Mouse (Mus musculus) leukemia stem cell, adult 10-12 weeks (primary cell): Measurements from ENCODE around the gene Acap3. TPM values are rescaled to one million over a fixed set of nuclear protein-coding genes. Genes with fewer than 3 reads are reported as not detected.

Experiments
- polyA plus RNA-seq: library from polyadenylated mRNA; stranded (reverse); fragments of >175 nt; gene quantifications from 2 replicates; pipeline ENCODE4 v1.2.3, GENCODE M21; 2012; ENCODE audit warnings: low replicate concordance

Acap3 gene
- 59.5 and 63.0 TPM in 2 replicates for polyA plus RNA-seq

DNA sequence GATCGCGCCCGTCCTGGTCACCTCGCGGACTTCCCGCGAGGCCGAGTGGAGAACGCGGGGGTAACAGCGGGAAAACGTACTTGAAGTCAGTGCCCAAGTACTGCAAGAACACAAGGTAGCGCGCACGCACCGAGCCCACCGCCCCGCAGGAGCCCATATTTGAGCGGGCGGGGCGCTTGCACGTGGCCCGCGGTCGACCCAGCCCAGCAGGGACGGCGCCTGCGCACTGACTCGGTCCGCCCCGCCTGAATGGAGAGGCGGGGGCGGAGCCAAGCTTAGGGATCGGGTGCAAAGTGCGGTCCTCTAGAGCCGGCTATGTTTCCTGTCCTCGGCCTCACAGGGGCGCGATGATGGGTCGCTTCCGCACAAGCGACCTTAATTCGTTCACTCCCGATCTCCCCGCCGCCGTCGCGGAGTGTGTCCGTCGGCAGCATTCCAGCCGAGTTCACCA lies at the start of gene Acap3, which contains the start of gene Pusl1:
TSS of gene Acap3 (plus strand) at position 272 of the 451 bp plus-strand sequence.
TSS of gene Pusl1 (minus strand) at position 231 of the 451 bp plus-strand sequence.

DNA sequence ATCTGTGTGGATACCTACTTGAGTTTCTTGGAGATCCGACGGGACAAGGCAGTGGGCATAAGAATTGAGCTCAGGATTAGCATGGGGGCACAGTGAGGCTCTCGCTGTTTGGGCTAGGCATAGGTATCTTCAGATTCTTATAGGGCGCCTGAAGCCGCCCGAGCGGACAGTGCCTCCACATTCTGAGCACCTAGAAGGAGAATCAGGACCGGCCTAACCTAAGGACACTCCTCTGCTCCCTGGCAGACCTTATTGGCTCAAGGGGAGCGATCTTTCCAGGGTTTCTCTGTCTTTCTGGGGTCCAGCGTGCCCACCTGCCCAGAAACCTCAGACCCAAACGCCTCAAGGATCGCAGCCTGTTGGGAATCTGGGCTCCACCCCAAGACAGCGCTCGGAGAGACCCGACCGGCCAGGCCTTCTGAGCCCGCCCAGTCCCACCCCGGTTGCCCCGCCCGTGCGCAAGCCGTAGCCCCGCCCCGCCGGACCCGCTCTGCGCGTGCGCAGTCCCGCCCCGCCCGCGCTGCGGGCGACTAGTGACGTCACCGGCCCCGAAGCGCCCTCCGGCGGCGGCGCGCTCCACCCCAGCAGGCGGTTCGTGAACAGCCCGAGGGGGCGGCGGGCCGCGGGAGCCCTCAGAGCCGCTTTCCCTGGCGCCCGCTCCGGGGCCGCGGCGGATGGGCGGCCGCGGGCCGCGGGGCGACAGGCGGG lies 44.6 kb upstream of the Acap3 start, which contains the start of gene Dvl1:
TSS of gene Dvl1 (plus strand) at position 532 of the 708 bp plus-strand sequence.

DNA sequence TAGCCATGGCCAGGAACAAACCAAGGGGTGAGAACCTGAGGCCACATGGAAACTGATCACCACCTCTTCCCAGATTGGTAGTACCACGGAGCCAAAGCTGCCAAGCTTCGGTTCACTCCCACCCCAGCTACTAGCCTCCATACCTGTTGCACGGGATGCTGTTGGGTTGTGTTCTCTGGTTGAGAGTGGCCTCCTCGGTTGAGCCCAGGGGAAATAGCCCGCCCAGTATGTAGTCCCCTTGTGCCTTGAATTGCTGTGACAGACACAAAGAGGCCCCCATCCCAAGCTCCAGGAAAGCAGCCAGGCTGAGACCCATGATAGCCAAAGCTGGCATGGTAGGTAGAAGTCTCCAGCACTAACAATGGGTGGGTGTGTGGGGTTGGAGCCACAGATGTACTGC lies 28.6 kb upstream of the Acap3 start, which contains the start of gene Tas1r3:
TSS of gene Tas1r3 (minus strand) at position 362 of the 400 bp plus-strand sequence.

DNA sequence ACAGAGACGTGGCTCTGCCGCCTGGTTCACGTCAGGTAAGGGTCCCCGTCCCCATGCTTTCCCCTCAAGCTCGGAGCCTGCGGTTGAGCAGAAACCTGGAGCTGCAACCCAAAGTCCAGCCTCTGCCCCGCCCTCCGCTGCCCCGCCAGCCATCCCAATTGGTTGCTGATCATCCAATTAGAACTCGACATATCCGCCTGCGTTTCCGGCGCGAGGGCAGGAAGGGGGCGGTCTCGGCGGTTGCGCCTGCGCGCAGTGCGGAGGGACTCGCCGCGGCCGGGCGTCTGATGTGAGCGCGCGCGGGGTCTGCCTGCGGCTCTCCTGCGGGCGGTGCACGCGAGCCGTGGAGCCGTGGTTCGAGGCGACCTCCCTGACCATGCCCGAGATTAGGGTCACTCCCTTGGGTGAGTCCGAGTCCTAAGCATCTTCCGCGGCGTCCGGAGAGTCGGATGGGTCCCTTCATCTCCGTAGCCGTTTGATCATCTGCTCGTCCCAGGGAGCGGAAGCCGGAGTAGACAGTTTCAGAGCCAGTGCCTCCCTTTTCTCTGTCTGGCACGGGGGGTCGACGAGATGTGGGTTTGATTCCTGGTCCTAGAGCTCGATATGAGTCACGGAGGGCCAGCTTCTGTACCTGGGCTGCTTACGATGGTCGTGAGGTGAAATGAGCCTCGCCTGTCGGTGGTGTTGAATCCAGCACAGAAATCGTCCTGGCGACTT lies 22.1 kb upstream of the Acap3 start, which contains the start of the genes Cptp and Ints11:
TSS of gene Cptp (minus strand) at position 124 of the 717 bp plus-strand sequence.
TSS of gene Ints11 (plus strand) at position 230 of the 717 bp plus-strand sequence.

DNA sequence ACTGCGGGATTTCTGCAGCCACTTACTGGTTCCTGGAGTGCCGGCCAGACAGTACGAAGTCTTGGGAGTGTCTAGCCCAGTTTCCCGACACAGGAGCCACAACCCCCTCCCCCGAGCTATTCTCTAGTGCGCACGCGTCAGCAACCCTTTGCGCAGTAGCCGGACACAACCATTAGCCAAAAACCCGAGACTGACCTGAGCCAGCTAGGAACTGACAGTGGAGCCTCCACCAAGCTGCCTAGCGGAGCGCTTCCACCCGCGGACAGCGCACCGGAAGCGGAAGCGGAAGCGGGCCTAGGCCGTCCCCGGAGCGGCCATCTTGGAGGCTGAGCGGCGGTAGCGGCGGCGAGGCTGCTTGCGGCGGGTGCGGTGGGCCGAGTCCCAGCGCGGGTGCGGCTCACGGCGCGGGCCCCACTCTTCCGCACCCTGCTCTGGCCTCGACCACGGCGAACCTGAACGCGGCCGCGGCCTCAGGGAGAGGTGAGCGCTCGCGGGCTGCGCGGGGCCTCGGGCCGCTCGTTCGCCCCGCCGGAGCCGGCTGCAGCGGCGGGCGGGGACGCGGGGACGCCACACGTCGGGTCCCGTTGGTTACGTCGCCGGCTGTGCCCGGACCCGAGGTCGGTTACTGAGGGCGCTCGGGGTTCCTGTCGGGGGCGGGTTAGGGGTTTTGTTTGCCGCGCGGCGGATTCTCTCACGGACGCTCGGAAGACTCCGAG lies 52.1 kb downstream of the Acap3 start, which contains the start of gene Ube2j2:
TSS of gene Ube2j2 (plus strand) at position 298 of the 716 bp plus-strand sequence.

Other genes starting within 250 kb of the Acap3 start
- gene Gm10563, start 246.4 kb upstream of the Acap3 start, polyA plus RNA-seq = not detected in 2 replicates
- gene Mmp23, start 238.4 kb upstream of the Acap3 start, polyA plus RNA-seq = 0.21 and 3.1 TPM in 2 replicates
- 37.9 and 63.0 TPM in 2 replicates for gene Mib2, start 222.6 kb upstream of the Acap3 start, polyA plus RNA-seq
- gene Fndc10, start 197.5 kb upstream of the Acap3 start, polyA plus RNA-seq = 2.6 TPM in 2 replicates
- gene Ssu72, start 187.0 kb upstream of the Acap3 start, polyA plus RNA-seq = 23.8 and 40.4 TPM in 2 replicates
- gene Tmem240, start 157.0 kb upstream of the Acap3 start, polyA plus RNA-seq = 0.27 and 0.50 TPM in 2 replicates
- 52.4 and 57.8 TPM in 2 replicates for gene Atad3a, start 130.7 kb upstream of the Acap3 start, polyA plus RNA-seq
- gene Vwa1, start 117.1 kb upstream of the Acap3 start, polyA plus RNA-seq = 1.1 and 2.2 TPM in 2 replicates
- gene Tmem88b, start 105.9 kb upstream of the Acap3 start, polyA plus RNA-seq = 0.24 and 0.29 TPM in 2 replicates
- gene Ankrd65, start 101.4 kb upstream of the Acap3 start, polyA plus RNA-seq = not detected in 2 replicates
- 26.3 and 70.8 TPM in 2 replicates for gene Mrpl20, start 88.9 kb upstream of the Acap3 start, polyA plus RNA-seq
- gene Ccnl2, start 79.3 kb upstream of the Acap3 start, polyA plus RNA-seq = 33.3 and 37.7 TPM in 2 replicates
- 142 and 271 TPM in 2 replicates for gene Aurkaip1, start 60.5 kb upstream of the Acap3 start, polyA plus RNA-seq
- 0.21 and 2.1 TPM in 2 replicates for gene Mxra8, start 52.1 kb upstream of the Acap3 start, polyA plus RNA-seq
- 152 and 222 TPM in 2 replicates for gene Dvl1, start 44.4 kb upstream of the Acap3 start, polyA plus RNA-seq
- gene Tas1r3, start 28.5 kb upstream of the Acap3 start, polyA plus RNA-seq = 0.08 TPM in 1 of 2 replicates, not detected in the other
- 2.0 and 2.6 TPM in 2 replicates for gene Cptp, start 22.4 kb upstream of the Acap3 start, polyA plus RNA-seq
- 16.3 and 20.4 TPM in 2 replicates for gene Ints11, start 22.3 kb upstream of the Acap3 start, polyA plus RNA-seq
- gene Pusl1, start within 50 bp of the Acap3 start, polyA plus RNA-seq = 349 and 415 TPM in 2 replicates
- 114 and 120 TPM in 2 replicates for gene Ube2j2, start 52.0 kb downstream of the Acap3 start, polyA plus RNA-seq
- gene C1qtnf12, start 70.5 kb downstream of the Acap3 start, polyA plus RNA-seq = 122 and 138 TPM in 2 replicates
- 3.2 and 4.0 TPM in 2 replicates for gene B3galt6, start 100.8 kb downstream of the Acap3 start, polyA plus RNA-seq
- 40.5 and 45.3 TPM in 2 replicates for gene Sdf4, start 101.0 kb downstream of the Acap3 start, polyA plus RNA-seq
- 3.1 and 8.5 TPM in 2 replicates for gene Tnfrsf4, start 122.0 kb downstream of the Acap3 start, polyA plus RNA-seq
- gene Tnfrsf18, start 134.3 kb downstream of the Acap3 start, polyA plus RNA-seq = 5.5 and 8.2 TPM in 2 replicates
- gene Ttll10, start 167.6 kb downstream of the Acap3 start, polyA plus RNA-seq = not detected in 2 replicates
- gene 9430015G10Rik, start 218.2 kb downstream of the Acap3 start, polyA plus RNA-seq = 8.2 and 26.6 TPM in 2 replicates
- 1.0 and 1.2 TPM in 2 replicates for gene Rnf223, start 238.7 kb downstream of the Acap3 start, polyA plus RNA-seq